ENCODE assay signal across 8 mouse cellular contexts in the genomic region with DNA sequence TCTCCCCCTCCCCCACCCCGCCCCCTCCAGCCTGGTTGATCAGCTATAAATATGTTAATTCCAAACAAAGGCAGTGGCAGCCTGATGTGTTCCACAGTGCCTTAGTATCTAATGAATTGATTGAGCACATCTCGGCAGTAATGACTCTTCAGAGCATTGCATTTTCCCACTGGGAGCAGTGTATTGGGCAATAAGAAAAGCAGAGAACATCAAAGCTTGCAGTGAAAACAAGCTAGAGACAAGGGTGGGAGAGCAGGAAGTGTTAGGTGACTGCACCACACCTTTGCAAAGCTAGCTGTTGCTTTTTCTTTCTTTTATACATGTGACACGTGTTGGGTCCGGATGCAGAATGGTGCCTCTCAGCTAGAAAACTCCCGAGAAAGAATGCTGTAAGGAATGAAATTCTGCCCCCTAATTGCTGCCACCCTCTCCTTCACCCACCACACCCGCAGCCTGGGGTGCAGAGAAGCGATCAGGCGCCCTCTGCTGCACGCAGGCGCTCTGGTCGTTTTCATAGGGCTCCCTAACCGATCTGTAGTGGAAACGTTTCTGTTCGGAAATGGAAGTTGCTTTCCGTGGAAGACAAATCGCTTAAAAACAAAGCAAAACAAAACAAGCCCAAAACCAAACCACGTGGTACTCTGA. TPM values are rescaled to one million over a fixed set of nuclear protein-coding genes. Genes with fewer than 3 reads are reported as not detected.
A peak's percentile ranks its signal among the peaks of the same experiment; 100 is the strongest.
DNase-seq lines count a peak whose midpoint lies in the region; ATAC-seq lines count a peak whose summit lies in the region.

No protein-coding gene starts in this region.

- peak; percentile 52 for DNase-seq in layer of hippocampus, adult 11-12 months (ENCODE audit: low spot score)
- DNase-seq in layer of hippocampus, adult 9-10 months (ENCODE audit: low spot score), result no peak
- DNase-seq in T-cell, adult 2 months (ENCODE audit: low spot score), result peak; percentile 60
- DNase-seq in kidney, adult 11 months, result peak; percentile 6
- peak; percentile 68 for DNase-seq in neural tube, embryonic 11.5 days (ENCODE audit: low spot score)
- DNase-seq in MN1 (ENCODE audit: low spot score), result no peak

- no peaks in the 10 kb centered on the region for H3K27me3 ChIP-seq in forebrain, embryonic 15.5 days
- H3K27me3 ChIP-seq in liver, embryonic 12.5 days (replicated peaks), result 0 out of 2 replicates have a peak, but pooled peaks cover 3% of the 10 kb centered on the region
- H3K27me3 ChIP-seq in neural tube, embryonic 11.5 days (ENCODE audit: control insufficient read depth, insufficient read depth, low read length), result no peaks in the 10 kb centered on the region

- no peak overlapping the region for H3K4me3 ChIP-seq in forebrain, embryonic 15.5 days
- no peak overlapping the region for H3K4me3 ChIP-seq in liver, embryonic 12.5 days
- H3K4me3 ChIP-seq in neural tube, embryonic 11.5 days (ENCODE audit: low read depth, low read length), result no peak overlapping the region

- peak overlapping the region; percentile 5 for H3K4me2 ChIP-seq in forebrain, embryonic 15.5 days (replicated peaks)
- peak overlapping the region; percentile 15; the same call in 1 of the 2 replicates for H3K4me2 ChIP-seq in liver, embryonic 12.5 days
- peak overlapping the region; percentile 17; the same call in 1 of the 2 replicates for H3K4me2 ChIP-seq in neural tube, embryonic 11.5 days (ENCODE audit: low read depth)

- H3K9ac ChIP-seq in forebrain, embryonic 15.5 days (replicated peaks), result no peak overlapping the region
- no peak overlapping the region for H3K9ac ChIP-seq in liver, embryonic 12.5 days
- no peak overlapping the region for H3K9ac ChIP-seq in neural tube, embryonic 11.5 days (ENCODE audit: low read length)

- peak; percentile 72 for ATAC-seq in forebrain, embryonic 15.5 days (replicated peaks)
- ATAC-seq in liver, embryonic 12.5 days, result no peak
- peak; percentile 77 for ATAC-seq in neural tube, embryonic 11.5 days (ENCODE audit: insufficient read depth, low FRiP score, low TSS enrichment)

- no peaks in the 10 kb centered on the region for H3K9me3 ChIP-seq in forebrain, embryonic 15.5 days
- H3K9me3 ChIP-seq in liver, embryonic 12.5 days (replicated peaks), result no peaks in the 10 kb centered on the region
- H3K9me3 ChIP-seq in neural tube, embryonic 11.5 days (ENCODE audit: control insufficient read depth, low read length), result no peaks in the 10 kb centered on the region

- 4% methylated on average over 17 of the region's 17 CpGs for WGBS in forebrain, embryonic 15.5 days
- WGBS in liver, embryonic 12.5 days (ENCODE audit: insufficient replicate concordance), result 5% methylated on average over 17 of the region's 17 CpGs
- WGBS in neural tube, embryonic 11.5 days, result 7% methylated on average over 17 of the region's 17 CpGs

- no peaks in the 10 kb centered on the region for H3K36me3 ChIP-seq in forebrain, embryonic 15.5 days
- no peaks in the 10 kb centered on the region for H3K36me3 ChIP-seq in liver, embryonic 12.5 days
- H3K36me3 ChIP-seq in neural tube, embryonic 11.5 days (ENCODE audit: control insufficient read depth, insufficient read depth, low read length), result no peaks in the 10 kb centered on the region

- H3K4me1 ChIP-seq in forebrain, embryonic 15.5 days, result peaks cover 27% of the 10 kb centered on the region
- no peaks in the 10 kb centered on the region for H3K4me1 ChIP-seq in liver, embryonic 12.5 days
- H3K4me1 ChIP-seq in neural tube, embryonic 11.5 days (ENCODE audit: control insufficient read depth, insufficient read depth, low read length), result peaks cover 16% of the 10 kb centered on the region; the same call in 1 of the 2 replicates

- H3K27ac ChIP-seq in forebrain, embryonic 15.5 days (replicated peaks), result peak overlapping the region; percentile 11
- H3K27ac ChIP-seq in liver, embryonic 12.5 days, result no peak overlapping the region
- 0 out of 2 replicates have a peak overlapping the region, but pooled peaks have one; percentile 29 for H3K27ac ChIP-seq in neural tube, embryonic 11.5 days (ENCODE audit: low read depth, low read length)

RNA-seq across cellular contexts. Expression of a gene that starts 38.8 kb away (rescaled TPM):
- polyA plus RNA-seq in forebrain, embryonic 15.5 days (2015; fragmentation: Nextera tagmentation; extraction: Ambion mirVana), result 0.95 and 1.5 TPM in 2 replicates
- not detected in 2 replicates for polyA plus RNA-seq in liver, embryonic 12.5 days (2016; fragmentation: Nextera tagmentation; extraction: Ambion mirVana)
- 0.91 and 0.99 TPM in 2 replicates for polyA plus RNA-seq in neural tube, embryonic 11.5 days (2014; fragmentation: Nextera tagmentation; extraction: Ambion mirVana)

Comparison
In these comparisons a context has a peak if more than half of its experiments do, and no peak if none do; other contexts are left out.
1. DNase-seq: peak in layer of hippocampus, adult 11-12 months (single experiment), T-cell, adult 2 months (single experiment), kidney, adult 11 months (single experiment) and neural tube, embryonic 11.5 days (single experiment); none in layer of hippocampus, adult 9-10 months (single experiment) and MN1 (single experiment).
2. Peak in every context shown above with its lines, with median percentiles within 50 percentile points of each other: H3K4me2 ChIP-seq.